Mouse (Mus musculus) G1E (cell line): ENCODE results near the gene Dus2. TPM values are rescaled to one million over a fixed set of nuclear protein-coding genes. Genes with fewer than 3 reads are reported as not detected.
A peak's percentile ranks its signal among the peaks of the same experiment; 100 is the strongest.

ENCODE experiments used
- ATAC-seq: 2 replicates; pipeline ENCODE4 v1.8.0; 2016; ENCODE audit warnings: mild to moderate bottlenecking; ENCODE audit not compliant: insufficient number of reproducible peaks, poor library complexity, low FRiP score, severe bottlenecking; ENCODE audit errors: extremely low read depth
- DNase-seq: peaks from one replicate; pipeline ENCODE4 v3.0.0; 2012; ENCODE audit warnings: low spot score
- H3K27me3 ChIP-seq: 2 replicates; pipeline ENCODE4 v1.6.1; 2012; ENCODE audit warnings: mild to moderate bottlenecking, low read length, inconsistent platforms; ENCODE audit not compliant: insufficient read depth
- H3K36me3 ChIP-seq: replicated peaks from 2 replicates; pipeline ENCODE3; 2012; ENCODE audit warnings: mild to moderate bottlenecking, inconsistent platforms
- H3K4me1 ChIP-seq: 2 replicates; pipeline ENCODE4 v1.6.1; 2012; ENCODE audit warnings: low read depth, low read length, inconsistent platforms, mixed read lengths; ENCODE audit not compliant: insufficient read depth
- H3K4me3 ChIP-seq: 2 replicates; pipeline ENCODE4 v1.5.1; 2012; ENCODE audit warnings: low read depth, mild to moderate bottlenecking, inconsistent platforms, low read length, moderate library complexity, mixed read lengths
- H3K9me3 ChIP-seq: replicated peaks from 2 replicates; pipeline ENCODE4 v1.6.1; 2012; ENCODE audit warnings: inconsistent platforms
- CTCF ChIP-seq: IDR thresholded peaks from 2 replicates; pipeline ENCODE4 v1.5.1; 2012; ENCODE audit warnings: low read depth, low read length, inconsistent platforms, mixed read lengths
- GATA1 ChIP-seq: IDR thresholded peaks from 2 replicates; pipeline ENCODE4 v1.6.1; 2012; ENCODE audit warnings: borderline replicate concordance, low read length, inconsistent platforms, mixed read lengths
- GATA2 ChIP-seq: IDR thresholded peaks from 2 replicates; pipeline ENCODE4 v1.6.1; 2012; ENCODE audit warnings: low read depth, low read length, inconsistent platforms, borderline replicate concordance
- POLR2AphosphoS5 ChIP-seq: IDR thresholded peaks from 2 replicates; pipeline ENCODE4 v1.6.1; 2012; ENCODE audit warnings: low read depth, low read length, inconsistent platforms; ENCODE audit not compliant: insufficient replicate concordance
- TAL1 ChIP-seq: conservative IDR thresholded peaks from 2 replicates; pipeline ENCODE4 v1.6.1; 2012; ENCODE audit warnings: low read depth, low read length, inconsistent platforms, mixed read lengths
- polyA plus RNA-seq: library from polyadenylated mRNA; stranded (reverse); fragments of >175 nt; gene quantifications from 2 replicates; pipeline ENCODE4 v1.2.3, GENCODE M21; 2012
- total RNA-seq, 2 experiments: library from RNA; stranded (forward) in 1 of 2; stranded (reverse) in 1 of 2; fragments of 200-1000 nt in 1 of 2; fragments of >200 nt in 1 of 2; fragmentation: Nextera tagmentation in 1 of 2; gene quantifications; 2 replicates each; pipeline ENCODE4 v1.2.3; 2014 to 2017

Dus2 gene
- total and polyA plus RNA-seq, 3 experiments = 3.9 to 21.7 (median 14.2) TPM

GRCm38 (mm10) chr8:105957813-105958212 is 33.3 kb upstream of the Dus2 start:
- Histone ChIP-seq H3K9me3 (no peaks in the 10 kb centered on the region), H3K36me3 (peaks cover 85% of the 10 kb centered on the region), H3K27me3 (no peaks in the 10 kb centered on the region), H3K4me1 (peaks cover 12% of the 10 kb centered on the region), H3K4me3 (no peak overlapping the region)
- TF ChIP-seq GATA2 = no peak
- no peak for TF ChIP-seq GATA1
- no peak for TF ChIP-seq TAL1
- no peak for TF ChIP-seq POLR2AphosphoS5
- TF ChIP-seq CTCF = no peak
- DNase-seq (no peak), ATAC-seq (no peak)

- no peak for ATAC-seq
- Histone ChIP-seq H3K9me3 (no peaks in the 10 kb centered on the region), H3K36me3 (peaks cover 86% of the 10 kb centered on the region), H3K4me1 (peaks cover 21% of the 10 kb centered on the region), H3K27me3 (no peaks in the 10 kb centered on the region), H3K4me3 (no peak overlapping the region)
- no peak for DNase-seq
- TF ChIP-seq CTCF = no peak
- TF ChIP-seq GATA2 = no peak
- no peak for TF ChIP-seq POLR2AphosphoS5
- no peak for TF ChIP-seq GATA1
- no peak for TF ChIP-seq TAL1
Measured at GRCm38 (mm10) chr8:105959350-105959749, 31.8 kb upstream of the Dus2 start.

GRCm38 (mm10) chr8:105961101-105961500 is 30.0 kb upstream of the Dus2 start:
- Histone ChIP-seq H3K36me3 (peaks cover 77% of the 10 kb centered on the region), H3K4me1 (peaks cover 36% of the 10 kb centered on the region)

GRCm38 (mm10) chr8:105961536-105961935 is 29.6 kb upstream of the Dus2 start:
- TF ChIP-seq CTCF (no peak), TAL1 (no peak), GATA2 (no peak), GATA1 (no peak), POLR2AphosphoS5 (no peak)
- Histone ChIP-seq H3K36me3 (peaks cover 73% of the 10 kb centered on the region), H3K4me3 (no peak overlapping the region), H3K9me3 (no peaks in the 10 kb centered on the region), H3K27me3 (no peaks in the 10 kb centered on the region), H3K4me1 (peaks cover 40% of the 10 kb centered on the region)
- DNase-seq (no peak), ATAC-seq (no peak)

More at GRCm38 (mm10) chr8:105961101-105961500, 30.0 kb upstream of the Dus2 start:
- Histone ChIP-seq H3K9me3 (no peaks in the 10 kb centered on the region), H3K27me3 (no peaks in the 10 kb centered on the region), H3K4me3 (no peak overlapping the region)
- ATAC-seq (no peak), DNase-seq (no peak)
- no peak for TF ChIP-seq CTCF
- no peak for TF ChIP-seq GATA2
- TF ChIP-seq TAL1 = no peak
- TF ChIP-seq POLR2AphosphoS5 = no peak
- no peak for TF ChIP-seq GATA1

GRCm38 (mm10) chr8:105964506-105965265 is 26.5 kb upstream of the Dus2 start:
- Histone ChIP-seq H3K9me3 (no peaks in the 10 kb centered on the region), H3K36me3 (peaks cover 44% of the 10 kb centered on the region), H3K27me3 (no peaks in the 10 kb centered on the region), H3K4me1 (peaks cover 48% of the 10 kb centered on the region), H3K4me3 (peak overlapping the region; percentile 96)
- DNase-seq (no peak), ATAC-seq (no peak)
- TF ChIP-seq GATA1 (no peak), GATA2 (no peak), POLR2AphosphoS5 (no peak), TAL1 (no peak), CTCF (no peak)

- no peak for ATAC-seq
- H3K9me3 ChIP-seq = no peaks in the 10 kb centered on the region
- DNase-seq = peak; percentile 66
- no peak for TF ChIP-seq GATA1
- TF ChIP-seq TAL1 = no peak
- no peak for TF ChIP-seq GATA2
- TF ChIP-seq CTCF = no peak
- TF ChIP-seq POLR2AphosphoS5 = no peak
- H3K36me3 ChIP-seq = peaks cover 37% of the 10 kb centered on the region
- H3K4me1 ChIP-seq = peaks cover 48% of the 10 kb centered on the region
- H3K4me3 ChIP-seq = peak overlapping the region; percentile 96
- H3K27me3 ChIP-seq = no peaks in the 10 kb centered on the region
Measured at GRCm38 (mm10) chr8:105965266-105965904, 25.8 kb upstream of the Dus2 start.
